Mouse (Mus musculus): ENCODE measurements around the gene Cdc7. TPM values are rescaled to one million over a fixed set of nuclear protein-coding genes. Genes with fewer than 3 reads are reported as not detected.
A peak's percentile ranks its signal among the peaks of the same experiment; 100 is the strongest.
"Not testable (repeated sequence)": the region's sequence is repeated elsewhere in the genome, so short reads cannot be mapped to it uniquely, and the experiment has no call there.

Cdc7 gene
- polyA plus RNA-seq, 1 experiment from 2014 or later, result 55.2 TPM

GRCm38 (mm10) chr5:106966443-106966842 lies 2.3 kb downstream of the Cdc7 start:
- Histone ChIP-seq H3K9ac (no peak overlapping the region), H3K9me3 (no peaks in the 10 kb centered on the region), H3K4me2 (replicated peaks) (no peak overlapping the region), H3K27ac (no peak overlapping the region), H3K27me3 (no peaks in the 10 kb centered on the region), H3K36me3 (peaks cover 30% of the 10 kb centered on the region), H3K4me1 (peaks cover 12% of the 10 kb centered on the region), H3K4me3 (no peak overlapping the region)
- 92% methylated on average over 3 of the region's 3 CpGs for WGBS
- no peak for ATAC-seq (ENCODE audit: low FRiP score, low read depth)

DNA sequence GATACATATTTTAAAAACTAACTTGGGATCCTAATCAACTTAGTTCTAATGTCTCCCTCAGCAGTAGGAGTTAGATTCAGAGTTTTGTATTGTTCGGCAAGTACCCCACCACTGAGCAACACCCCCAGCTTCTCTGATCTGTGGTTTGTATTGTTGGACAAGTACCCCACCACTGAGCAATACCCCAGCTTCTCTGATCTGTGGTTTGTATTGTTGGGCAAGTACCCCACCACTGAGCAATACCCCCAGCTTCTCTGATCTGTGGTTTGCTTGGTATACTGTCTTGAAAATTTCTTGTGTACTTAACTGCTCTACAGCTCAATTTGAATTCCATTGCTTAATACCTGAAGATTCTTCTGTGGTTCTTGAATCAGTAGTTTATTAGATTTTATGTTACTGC lies 3.5 kb downstream of the Cdc7 start:
- 93% methylated on average over 1 of the region's 1 CpGs for WGBS
- H3K4me2 ChIP-seq (replicated peaks), result no peak overlapping the region
- H3K9ac ChIP-seq, result no peak overlapping the region

GRCm38 (mm10) chr5:106973883-106974282 lies 9.8 kb downstream of the Cdc7 start:
- Histone ChIP-seq H3K27ac (no peak overlapping the region), H3K9ac (no peak overlapping the region), H3K27me3 (no peaks in the 10 kb centered on the region), H3K9me3 (no peaks in the 10 kb centered on the region), H3K36me3 (peaks cover 88% of the 10 kb centered on the region), H3K4me2 (replicated peaks) (no peak overlapping the region), H3K4me3 (no peak overlapping the region), H3K4me1 (no peaks in the 10 kb centered on the region)
- no peak for ATAC-seq (ENCODE audit: low FRiP score, low read depth)
- WGBS, result 87% methylated on average over 7 of the region's 7 CpGs

More for the DNA sequence above, 3.5 kb downstream of the Cdc7 start:
- peaks cover 12% of the 10 kb centered on the region for H3K4me1 ChIP-seq
- no peak overlapping the region for H3K4me3 ChIP-seq
- no peaks in the 10 kb centered on the region for H3K27me3 ChIP-seq
- H3K36me3 ChIP-seq, result peaks cover 38% of the 10 kb centered on the region
- no peak overlapping the region for H3K27ac ChIP-seq
- H3K9me3 ChIP-seq, result no peaks in the 10 kb centered on the region
- no peak for ATAC-seq (ENCODE audit: low FRiP score, low read depth)

GRCm38 (mm10) chr5:106979156-106979555 lies 15.0 kb downstream of the Cdc7 start:
- no peak for ATAC-seq (ENCODE audit: low FRiP score, low read depth)
- 55% methylated on average over 7 of the region's 7 CpGs for WGBS
- Histone ChIP-seq H3K9me3 (no peaks in the 10 kb centered on the region), H3K27ac (no peak overlapping the region), H3K4me2 (replicated peaks) (no peak overlapping the region), H3K36me3 (peaks cover 81% of the 10 kb centered on the region), H3K9ac (no peak overlapping the region), H3K4me1 (no peaks in the 10 kb centered on the region), H3K4me3 (no peak overlapping the region), H3K27me3 (no peaks in the 10 kb centered on the region)

GRCm38 (mm10) chr5:106982298-106982952 lies 18.3 kb downstream of the Cdc7 start:
- 68% methylated on average over 7 of the region's 7 CpGs for WGBS

GRCm38 (mm10) chr5:106984934-106985333 lies 20.8 kb downstream of the Cdc7 start:
- H3K27me3 ChIP-seq; H3K9ac ChIP-seq; H3K9me3 ChIP-seq; ATAC-seq (ENCODE audit: low FRiP score, low read depth); H3K27ac ChIP-seq; H3K4me2 ChIP-seq (replicated peaks); H3K4me1 ChIP-seq; H3K4me3 ChIP-seq: not testable (repeated sequence)
- 95% methylated on average over 3 of the region's 3 CpGs for WGBS
- H3K36me3 ChIP-seq, result peaks cover 40% of the 10 kb centered on the region

More at GRCm38 (mm10) chr5:106982298-106982952, 18.3 kb downstream of the Cdc7 start:
- Histone ChIP-seq H3K4me2 (replicated peaks) (no peak overlapping the region), H3K9ac (no peak overlapping the region), H3K9me3 (no peaks in the 10 kb centered on the region), H3K4me3 (no peak overlapping the region), H3K4me1 (no peaks in the 10 kb centered on the region), H3K36me3 (peaks cover 62% of the 10 kb centered on the region), H3K27me3 (no peaks in the 10 kb centered on the region), H3K27ac (no peak overlapping the region)
- no peak for ATAC-seq (ENCODE audit: low FRiP score, low read depth)

- no peak for ATAC-seq (ENCODE audit: low FRiP score, low read depth)
- Histone ChIP-seq H3K4me2 (replicated peaks) (no peak overlapping the region), H3K9me3 (no peaks in the 10 kb centered on the region), H3K9ac (no peak overlapping the region), H3K4me3 (no peak overlapping the region), H3K4me1 (peaks cover 15% of the 10 kb centered on the region), H3K27ac (no peak overlapping the region), H3K36me3 (peaks cover 34% of the 10 kb centered on the region), H3K27me3 (no peaks in the 10 kb centered on the region)
- WGBS, result 71% methylated on average over 2 of the region's 2 CpGs
Measured at GRCm38 (mm10) chr5:106985594-106985993, 21.5 kb downstream of the Cdc7 start.

GRCm38 (mm10) chr5:106989181-106989580 lies 25.1 kb downstream of the Cdc7 start:
- Histone ChIP-seq H3K4me2 (replicated peaks) (no peak overlapping the region), H3K9ac (no peak overlapping the region), H3K4me1 (peaks cover 28% of the 10 kb centered on the region), H3K27me3 (no peaks in the 10 kb centered on the region), H3K9me3 (no peaks in the 10 kb centered on the region), H3K4me3 (no peak overlapping the region), H3K36me3 (peaks cover 12% of the 10 kb centered on the region), H3K27ac (no peak overlapping the region)
- 0 out of 2 replicates have a peak, but pooled peaks have one; percentile 36 for ATAC-seq (ENCODE audit: low FRiP score, low read depth)
- 51% methylated on average over 8 of the region's 8 CpGs for WGBS

DNA sequence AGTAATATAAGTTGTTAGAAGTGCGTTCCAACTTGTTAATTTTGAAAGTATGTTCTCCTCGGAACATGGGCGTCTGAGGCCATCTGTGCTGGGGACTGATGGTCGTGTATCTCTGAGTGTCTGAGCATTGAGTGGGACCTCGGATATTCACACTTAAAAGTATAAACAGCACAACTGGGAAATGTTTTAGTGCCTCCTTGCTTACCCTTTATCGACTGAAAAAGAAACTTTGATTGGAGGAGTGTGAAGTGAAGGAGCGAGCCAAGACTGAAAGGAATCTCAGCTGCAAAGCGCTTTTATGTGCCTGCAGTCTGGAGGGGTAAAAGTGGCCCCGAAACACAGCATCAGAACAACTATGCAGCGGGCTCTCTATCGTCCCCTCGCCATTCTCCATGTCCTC lies 25.7 kb downstream of the Cdc7 start:
- H3K27me3 ChIP-seq, result no peaks in the 10 kb centered on the region
- H3K9ac ChIP-seq, result no peak overlapping the region
- no peak overlapping the region for H3K27ac ChIP-seq
- 55% methylated on average over 12 of the region's 12 CpGs for WGBS
- H3K4me1 ChIP-seq, result peaks cover 34% of the 10 kb centered on the region
- H3K4me2 ChIP-seq (replicated peaks), result no peak overlapping the region
- peaks cover 7% of the 10 kb centered on the region for H3K36me3 ChIP-seq
- H3K9me3 ChIP-seq, result no peaks in the 10 kb centered on the region
- 0 out of 2 replicates have a peak, but pooled peaks have one; percentile 6 for ATAC-seq (ENCODE audit: low FRiP score, low read depth)
- H3K4me3 ChIP-seq, result no peak overlapping the region

- ATAC-seq (ENCODE audit: low FRiP score, low read depth), result peak; percentile 61; the same call in 1 of the 2 replicates
- 42% methylated on average over 14 of the region's 14 CpGs for WGBS
- Histone ChIP-seq H3K4me3 (no peak overlapping the region), H3K27ac (no peak overlapping the region; the same call in 1 of the 2 replicates), H3K4me1 (peaks cover 40% of the 10 kb centered on the region), H3K4me2 (replicated peaks) (no peak overlapping the region), H3K27me3 (no peaks in the 10 kb centered on the region), H3K9me3 (no peaks in the 10 kb centered on the region), H3K36me3 (0 out of 2 replicates have a peak, but pooled peaks cover 6% of the 10 kb centered on the region), H3K9ac (no peak overlapping the region)
Measured at GRCm38 (mm10) chr5:106990639-106991299, 26.6 kb downstream of the Cdc7 start.

DNA sequence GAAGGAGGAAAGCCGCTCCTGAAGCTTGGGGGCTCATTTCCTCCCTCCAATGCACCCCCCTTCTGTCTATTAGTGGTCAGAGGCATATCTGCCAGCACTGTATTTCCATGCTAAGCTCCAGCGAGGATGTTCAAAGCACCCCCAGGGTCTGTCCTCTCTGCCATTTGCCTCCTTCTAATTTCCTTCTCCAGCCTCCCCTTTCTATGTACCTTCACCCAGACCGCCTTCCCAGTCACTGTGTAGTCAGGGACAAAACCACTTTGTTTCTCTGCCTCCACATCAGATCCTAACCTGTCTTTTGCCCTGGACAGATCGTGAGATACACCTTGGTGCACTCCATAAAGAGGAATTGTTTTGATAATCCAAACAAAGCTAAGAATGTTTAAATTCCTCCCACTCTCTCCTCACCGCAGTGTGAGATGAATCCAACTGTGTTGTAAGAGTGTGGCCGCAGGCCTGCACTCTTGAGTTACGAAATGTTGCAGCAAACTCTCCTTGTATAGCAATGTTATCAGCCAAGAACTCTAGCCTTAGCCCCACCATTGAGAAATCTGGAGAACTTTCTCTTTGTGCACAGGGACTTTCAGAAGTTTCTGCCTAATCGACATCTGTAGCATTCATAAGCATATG lies 27.3 kb downstream of the Cdc7 start:
- 71% methylated on average over 8 of the region's 8 CpGs for WGBS
- Histone ChIP-seq H3K9me3 (no peaks in the 10 kb centered on the region), H3K27me3 (no peaks in the 10 kb centered on the region), H3K36me3 (0 out of 2 replicates have a peak, but pooled peaks cover under 1% of the 10 kb centered on the region), H3K27ac (no peak overlapping the region; the same call in 1 of the 2 replicates), H3K4me3 (no peak overlapping the region), H3K9ac (no peak overlapping the region), H3K4me1 (peaks cover 46% of the 10 kb centered on the region), H3K4me2 (replicated peaks) (no peak overlapping the region)
- no peak for ATAC-seq (ENCODE audit: low FRiP score, low read depth)

DNA sequence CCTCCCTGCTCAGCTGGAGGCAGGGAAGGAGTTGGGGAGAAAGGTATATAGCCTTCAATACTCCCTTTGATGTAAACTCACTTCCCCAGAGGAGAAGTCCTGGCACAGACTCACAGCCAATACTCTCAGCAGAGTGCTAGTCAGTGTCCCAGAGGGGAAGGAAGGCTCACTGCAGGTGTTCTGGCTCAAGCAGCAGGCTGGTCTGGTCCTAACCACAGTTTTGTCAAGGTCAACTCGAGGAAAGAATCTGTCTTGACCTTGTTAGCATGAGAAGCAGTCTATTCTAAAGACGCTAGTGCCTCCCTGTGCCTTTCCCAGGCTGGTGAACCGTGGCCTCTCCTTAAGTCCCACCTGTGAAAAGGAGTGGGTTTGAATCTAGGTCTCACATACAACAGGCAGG lies 30.6 kb downstream of the Cdc7 start:
- no peak for ATAC-seq (ENCODE audit: low FRiP score, low read depth)
- peaks cover 45% of the 10 kb centered on the region for H3K4me1 ChIP-seq
- no peaks in the 10 kb centered on the region for H3K9me3 ChIP-seq
- no peak overlapping the region for H3K4me2 ChIP-seq (replicated peaks)
- no peak overlapping the region for H3K27ac ChIP-seq
- no peaks in the 10 kb centered on the region for H3K36me3 ChIP-seq
- H3K27me3 ChIP-seq, result no peaks in the 10 kb centered on the region
- no peak overlapping the region for H3K4me3 ChIP-seq
- 0 out of 2 replicates have a peak overlapping the region, but pooled peaks have one; percentile 15 for H3K9ac ChIP-seq
- 19% methylated on average over 3 of the region's 3 CpGs for WGBS
